In the genomic region with DNA sequence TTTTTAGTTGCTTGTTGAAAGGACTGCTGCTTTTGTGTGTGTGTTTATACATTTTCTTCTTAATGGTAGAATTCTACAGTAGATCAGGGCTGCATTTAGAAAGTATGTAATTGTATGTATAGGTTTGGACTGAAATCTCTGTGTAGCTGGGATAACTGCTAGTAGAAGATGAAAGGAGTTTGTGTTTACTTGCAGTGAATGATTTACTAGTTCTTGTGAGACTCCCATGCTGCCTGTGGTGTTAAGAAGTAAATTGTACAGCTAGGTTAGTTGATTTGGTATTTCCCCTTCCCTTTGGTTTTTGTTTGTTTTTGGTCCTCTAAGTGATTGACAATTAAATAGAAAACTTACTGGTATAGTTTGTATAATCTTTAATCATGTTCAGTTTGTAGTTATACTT, we compare ENCODE assay signal across 16 mouse cellular contexts. TPM values are rescaled to one million over a fixed set of nuclear protein-coding genes. Genes with fewer than 3 reads are reported as not detected.
DNase-seq lines count a peak whose midpoint lies in the region; ATAC-seq and TF ChIP-seq lines count a peak whose summit lies in the region.
"Had no signal": no experiment of that assay in that cellular context is flagged by ENCODE, and none has a peak within 500 bp of the region (broad histone marks: within the 10 kb centered on the region; RNA-seq: fewer than 3 reads in every experiment).

No protein-coding gene starts in this region.

- H3K4me3 ChIP-seq in erythroblast, embryonic 14.5 days (replicated peaks): peak overlapping the region; percentile 58
- H3K4me3 ChIP-seq in heart, embryonic 16.5 days (ENCODE audit: low read length): no peak overlapping the region
- H3K4me3 ChIP-seq in liver, adult 2 months (ENCODE audit: insufficient read depth, low read depth, low read length): no peak overlapping the region
- no peak overlapping the region for H3K4me3 ChIP-seq in stomach, embryonic 16.5 days (replicated peaks; ENCODE audit: low read length)
- H3K4me3 ChIP-seq: hindbrain, embryonic 10.5 days; limb, embryonic 12.5 days had no signal

- H3K27ac ChIP-seq in heart, embryonic 16.5 days (ENCODE audit: low read length): peak overlapping the region; percentile 95
- no peak overlapping the region for H3K27ac ChIP-seq in liver, adult 2 months (replicated peaks; ENCODE audit: insufficient read depth, low read depth, low read length)
- H3K27ac ChIP-seq in stomach, embryonic 16.5 days (ENCODE audit: low read length): no peak overlapping the region
- H3K27ac ChIP-seq: hindbrain, embryonic 10.5 days; limb, embryonic 12.5 days had no signal

- no peaks in the 10 kb centered on the region for H3K9me3 ChIP-seq in erythroblast, embryonic 14.5 days (ENCODE audit: control insufficient read depth, low read length)
- no peaks in the 10 kb centered on the region for H3K9me3 ChIP-seq in heart, embryonic 16.5 days (replicated peaks; ENCODE audit: control insufficient read depth, low read length)
- H3K9me3 ChIP-seq in stomach, embryonic 16.5 days (replicated peaks; ENCODE audit: control insufficient read depth, low read length): no peaks in the 10 kb centered on the region
- H3K9me3 ChIP-seq: hindbrain, embryonic 10.5 days; limb, embryonic 12.5 days had no signal

- intact Hi-C loops in heart, postnatal 10 days (cut with DNase I): loop anchor here (5.0 kb wide), 1 partner anchor 128 kb away; no protein-coding TSS in a partner anchor

- H3K79me2 ChIP-seq in liver, adult 2 months (ENCODE audit: control insufficient read depth, insufficient read depth, low read length): peaks cover 19% of the 10 kb centered on the region

- no peak for TF ChIP-seq CTCF in liver, adult 2 months (IDR thresholded peaks at IDR 0.05; ENCODE audit: low read depth, low read length)

- H3K27me3 ChIP-seq in erythroblast, embryonic 14.5 days (ENCODE audit: control insufficient read depth): no peaks in the 10 kb centered on the region
- H3K27me3 ChIP-seq in heart, embryonic 16.5 days (ENCODE audit: control insufficient read depth, insufficient read depth, low read length): no peaks in the 10 kb centered on the region
- H3K27me3 ChIP-seq in liver, adult 2 months (ENCODE audit: control insufficient read depth, insufficient read depth, low read length): no peaks in the 10 kb centered on the region
- H3K27me3 ChIP-seq in stomach, embryonic 16.5 days (ENCODE audit: control insufficient read depth, insufficient read depth, low read length): no peaks in the 10 kb centered on the region
- H3K27me3 ChIP-seq: CH12.LX; limb, embryonic 12.5 days had no signal

- no peak overlapping the region for H3K4me2 ChIP-seq in heart, embryonic 16.5 days (ENCODE audit: low read depth, low read length)
- H3K4me2 ChIP-seq in stomach, embryonic 16.5 days (ENCODE audit: low read depth, low read length): peak overlapping the region; percentile 42; the same call in 1 of the 2 replicates
- H3K4me2 ChIP-seq: limb, embryonic 12.5 days had no signal

- peaks cover 77% of the 10 kb centered on the region for H3K36me3 ChIP-seq in erythroblast, embryonic 14.5 days (ENCODE audit: control insufficient read depth)
- H3K36me3 ChIP-seq in heart, embryonic 16.5 days (ENCODE audit: control insufficient read depth, insufficient read depth): no peaks in the 10 kb centered on the region
- no peaks in the 10 kb centered on the region for H3K36me3 ChIP-seq in liver, adult 2 months (ENCODE audit: control insufficient read depth, insufficient read depth, low read length)
- H3K36me3 ChIP-seq in stomach, embryonic 16.5 days (ENCODE audit: control insufficient read depth, insufficient read depth, low read length): no peaks in the 10 kb centered on the region
- H3K36me3 ChIP-seq: hindbrain, embryonic 10.5 days; limb, embryonic 12.5 days had no signal

- H3K4me1 ChIP-seq in erythroblast, embryonic 14.5 days (ENCODE audit: control insufficient read depth): peaks cover 92% of the 10 kb centered on the region
- H3K4me1 ChIP-seq in heart, embryonic 16.5 days (ENCODE audit: control insufficient read depth, insufficient read depth, low read length): peaks cover 48% of the 10 kb centered on the region
- peaks cover 50% of the 10 kb centered on the region for H3K4me1 ChIP-seq in liver, adult 2 months (ENCODE audit: control insufficient read depth, insufficient read depth, low read length)
- H3K4me1 ChIP-seq in stomach, embryonic 16.5 days (ENCODE audit: control insufficient read depth, insufficient read depth, low read length): peaks cover 41% of the 10 kb centered on the region

- ATAC-seq in erythroblast, adult 5-6 weeks (replicated peaks; ENCODE audit: low FRiP score, poor library complexity, severe bottlenecking): no peak
- no peak for ATAC-seq in heart, embryonic 16.5 days (replicated peaks; ENCODE audit: extremely low read depth, insufficient read depth, low FRiP score)
- ATAC-seq in stomach, embryonic 16.5 days (ENCODE audit: insufficient read depth, low FRiP score): no peak
- no peak for ATAC-seq in monocyte, adult 5-6 weeks (replicated peaks; ENCODE audit: insufficient number of reproducible peaks, low FRiP score, low TSS enrichment, poor library complexity, severe bottlenecking)
- ATAC-seq: forebrain, embryonic 16.5 days; lung, postnatal 0 days had no signal

- no peak for TF ChIP-seq POLR2A in liver, adult 2 months (IDR thresholded peaks at IDR 0.05; ENCODE audit: extremely low read depth, insufficient read depth, low read length)

- peak overlapping the region; percentile 65 for H3K9ac ChIP-seq in heart, embryonic 16.5 days (ENCODE audit: low read length)
- no peak overlapping the region for H3K9ac ChIP-seq in liver, adult 2 months (ENCODE audit: low read depth, low read length)
- no peak overlapping the region for H3K9ac ChIP-seq in stomach, embryonic 16.5 days (ENCODE audit: low read length)
- H3K9ac ChIP-seq: limb, embryonic 12.5 days had no signal

- no peak for DNase-seq in heart, postnatal 10 days
- peak; percentile 85 for DNase-seq in liver, adult 2 months (ENCODE audit: extremely low read depth, low read depth, low spot score)
- no peak for DNase-seq in liver
- DNase-seq: cerebellum, adult 9-11 months; embryo, embryonic 11 days; right cerebral cortex, postnatal 4 days had no signal

RNA-seq across cellular contexts. Expression of a gene that starts 15.4 kb away (rescaled TPM):
- polyA plus RNA-seq in erythroblast, embryonic 14.5 days (2012): 29.3 and 37.6 TPM in 2 replicates
- 800 and 869 TPM in 2 replicates for total RNA-seq in erythroblast, adult 5-6 weeks (2015; ENCODE audit: low replicate concordance)
- 1,037 and 1,102 TPM in 2 replicates for total RNA-seq in erythroblast, adult 5-6 weeks (2017; ENCODE audit: low replicate concordance)
- polyA plus RNA-seq in heart, embryonic 16.5 days (2015; fragmentation: Nextera tagmentation; extraction: Ambion mirVana): 26.9 and 27.5 TPM in 2 replicates
- total RNA-seq in heart, postnatal 10 days (2021): 100 to 1,000 TPM; 218 to 284 TPM
- total RNA-seq in liver, adult 2 months (2014; rRNA removed): 120 and 127 TPM in 2 replicates
- polyA plus RNA-seq in liver, adult 2 months (2012; rRNA removed): 24.6 and 29.7 TPM in 2 replicates
- 39.0 and 46.9 TPM in 2 replicates for polyA plus RNA-seq in stomach, embryonic 16.5 days (2015; fragmentation: Nextera tagmentation; extraction: Ambion mirVana)
- total RNA-seq in monocyte, adult 5-6 weeks (2017): 450 to 531 TPM (median 492 TPM) in 3 replicates
